Mouse (Mus musculus) induced T-regulatory cell, adult 2 months (primary cell): ENCODE data around the gene Ttc36.
A peak's percentile ranks its signal among the peaks of the same experiment; 100 is the strongest.

ENCODE experiments used
- DNase-seq: peaks from one replicate; pipeline ENCODE4 v3.0.0-alpha.2; 2012; ENCODE audit warnings: low read depth

The Ttc36 gene

GRCm38 (mm10) chr9:44772392-44772749 lies 30.5 kb downstream of the Ttc36 start:
- no peak for DNase-seq

GRCm38 (mm10) chr9:44771376-44771775 lies 31.5 kb downstream of the Ttc36 start:
- DNase-seq = peak; percentile 49

- peak; percentile 45 for DNase-seq
These were observed 34.9 kb downstream of the Ttc36 start for GRCm38 (mm10) chr9:44768029-44768394.

GRCm38 (mm10) chr9:44767101-44768028 lies 35.5 kb downstream of the Ttc36 start, which contains the start of the genes Arcn1 and Ift46:
Gene Arcn1, minus strand, starts transcription at chr9:44767845.
Gene Ift46, plus strand, starts transcription at chr9:44767908.
- DNase-seq = peak; percentile 94

GRCm38 (mm10) chr9:44760873-44761272 lies 42.0 kb downstream of the Ttc36 start:
- DNase-seq = no peak
